Mouse (Mus musculus): ENCODE results near the gene Akap8l. TPM values are rescaled to one million over a fixed set of nuclear protein-coding genes. Genes with fewer than 3 reads are reported as not detected.
A peak's percentile ranks its signal among the peaks of the same experiment; 100 is the strongest.

Akap8l gene
- 363 and 441 TPM in 2 replicates for polyA plus RNA-seq (2012; rRNA removed)

- H3K4me3 ChIP-seq (ENCODE audit: insufficient read depth, low read length) = peak within 1 kb of the TSS; percentile 89
- peaks cover 4% of the 10 kb centered on the region; the same call in 1 of the 2 replicates for H3K4me1 ChIP-seq (ENCODE audit: control insufficient read depth, insufficient read depth, low read length)
- peak; percentile 100 for TF ChIP-seq POLR2A (IDR thresholded peaks at IDR 0.05; ENCODE audit: extremely low read depth, insufficient read depth, low read length)
- no peak for TF ChIP-seq CTCF (IDR thresholded peaks at IDR 0.05; ENCODE audit: extremely low read depth, insufficient read depth, low read length)
- peak within 1 kb of the TSS; percentile 80 for H3K27ac ChIP-seq (ENCODE audit: insufficient read depth, low read length)
Measured at GRCm38 (mm10) chr17:32350382-32350983, at the start of gene Akap8l. Gene Akap8l, minus strand, starts transcription at chr17:32350607.

- H3K4me3 ChIP-seq (ENCODE audit: insufficient read depth, low read length) = no peak overlapping the region
- TF ChIP-seq POLR2A (IDR thresholded peaks at IDR 0.05; ENCODE audit: extremely low read depth, insufficient read depth, low read length) (no peak), CTCF (IDR thresholded peaks at IDR 0.05; ENCODE audit: extremely low read depth, insufficient read depth, low read length) (no peak)
- no peak overlapping the region for H3K27ac ChIP-seq (ENCODE audit: insufficient read depth, low read length)
- H3K4me1 ChIP-seq (ENCODE audit: control insufficient read depth, insufficient read depth, low read length) = no peaks in the 10 kb centered on the region
Measured at GRCm38 (mm10) chr17:32396266-32396665, 45.9 kb upstream of the Akap8l start.

- no peak for TF ChIP-seq POLR2A (IDR thresholded peaks at IDR 0.05; ENCODE audit: extremely low read depth, insufficient read depth, low read length)
- no peak for TF ChIP-seq CTCF (IDR thresholded peaks at IDR 0.05; ENCODE audit: extremely low read depth, insufficient read depth, low read length)
Measured at GRCm38 (mm10) chr17:32393944-32394343, 43.5 kb upstream of the Akap8l start.

GRCm38 (mm10) chr17:32389101-32389659 is 38.8 kb upstream of the Akap8l start, which contains the start of gene Wiz:
Gene Wiz, minus strand, starts transcription at chr17:32389439.
- H3K4me1 ChIP-seq (ENCODE audit: control insufficient read depth, insufficient read depth, low read length) = no peaks in the 10 kb centered on the region
- TF ChIP-seq POLR2A (IDR thresholded peaks at IDR 0.05; ENCODE audit: extremely low read depth, insufficient read depth, low read length) = peak; percentile 37; the same call in 1 of the 2 replicates
- no peak for TF ChIP-seq CTCF (IDR thresholded peaks at IDR 0.05; ENCODE audit: extremely low read depth, insufficient read depth, low read length)
- H3K27ac ChIP-seq (ENCODE audit: insufficient read depth, low read length) = peak within 1 kb of the TSS; percentile 91
- peak within 1 kb of the TSS; percentile 89 for H3K4me3 ChIP-seq (ENCODE audit: insufficient read depth, low read length)

More at GRCm38 (mm10) chr17:32393944-32394343, 43.5 kb upstream of the Akap8l start:
- no peak overlapping the region for H3K4me3 ChIP-seq (ENCODE audit: insufficient read depth, low read length)
- no peak overlapping the region for H3K27ac ChIP-seq (ENCODE audit: insufficient read depth, low read length)
- no peaks in the 10 kb centered on the region for H3K4me1 ChIP-seq (ENCODE audit: control insufficient read depth, insufficient read depth, low read length)

GRCm38 (mm10) chr17:32388370-32389100 is 38.1 kb upstream of the Akap8l start:
- TF ChIP-seq POLR2A (IDR thresholded peaks at IDR 0.05; ENCODE audit: extremely low read depth, insufficient read depth, low read length) = no peak
- no peak for TF ChIP-seq CTCF (IDR thresholded peaks at IDR 0.05; ENCODE audit: extremely low read depth, insufficient read depth, low read length)
- peak overlapping the region; percentile 89 for H3K4me3 ChIP-seq (ENCODE audit: insufficient read depth, low read length)
- H3K27ac ChIP-seq (ENCODE audit: insufficient read depth, low read length) = peak overlapping the region; percentile 60
- H3K4me1 ChIP-seq (ENCODE audit: control insufficient read depth, insufficient read depth, low read length) = no peaks in the 10 kb centered on the region

GRCm38 (mm10) chr17:32387986-32388369 is 37.6 kb upstream of the Akap8l start:
- Histone ChIP-seq H3K27ac (ENCODE audit: insufficient read depth, low read length) (no peak overlapping the region), H3K4me3 (ENCODE audit: insufficient read depth, low read length) (peak overlapping the region; percentile 89), H3K4me1 (ENCODE audit: control insufficient read depth, insufficient read depth, low read length) (no peaks in the 10 kb centered on the region)
- TF ChIP-seq CTCF (IDR thresholded peaks at IDR 0.05; ENCODE audit: extremely low read depth, insufficient read depth, low read length) (no peak), POLR2A (IDR thresholded peaks at IDR 0.05; ENCODE audit: extremely low read depth, insufficient read depth, low read length) (no peak)

GRCm38 (mm10) chr17:32386659-32387432 is 36.4 kb upstream of the Akap8l start:
- no peak overlapping the region for H3K4me3 ChIP-seq (ENCODE audit: insufficient read depth, low read length)
- H3K4me1 ChIP-seq (ENCODE audit: control insufficient read depth, insufficient read depth, low read length) = no peaks in the 10 kb centered on the region
- H3K27ac ChIP-seq (ENCODE audit: insufficient read depth, low read length) = no peak overlapping the region
- TF ChIP-seq CTCF (IDR thresholded peaks at IDR 0.05; ENCODE audit: extremely low read depth, insufficient read depth, low read length) (peak; percentile 73), POLR2A (IDR thresholded peaks at IDR 0.05; ENCODE audit: extremely low read depth, insufficient read depth, low read length) (no peak)

- H3K27ac ChIP-seq (ENCODE audit: insufficient read depth, low read length) = no peak overlapping the region
- TF ChIP-seq CTCF (IDR thresholded peaks at IDR 0.05; ENCODE audit: extremely low read depth, insufficient read depth, low read length) (no peak), POLR2A (IDR thresholded peaks at IDR 0.05; ENCODE audit: extremely low read depth, insufficient read depth, low read length) (no peak)
- H3K4me3 ChIP-seq (ENCODE audit: insufficient read depth, low read length) = no peak overlapping the region
- H3K4me1 ChIP-seq (ENCODE audit: control insufficient read depth, insufficient read depth, low read length) = no peaks in the 10 kb centered on the region
Measured at GRCm38 (mm10) chr17:32383661-32384060, 33.3 kb upstream of the Akap8l start.

- H3K27ac ChIP-seq (ENCODE audit: insufficient read depth, low read length) = no peak overlapping the region
- H3K4me3 ChIP-seq (ENCODE audit: insufficient read depth, low read length) = no peak overlapping the region
- no peak for TF ChIP-seq POLR2A (IDR thresholded peaks at IDR 0.05; ENCODE audit: extremely low read depth, insufficient read depth, low read length)
- H3K4me1 ChIP-seq (ENCODE audit: control insufficient read depth, insufficient read depth, low read length) = no peaks in the 10 kb centered on the region
Measured at GRCm38 (mm10) chr17:32382576-32382975, 32.2 kb upstream of the Akap8l start.

Measured in cortical plate, adult 2 months (tissue).